Mouse (Mus musculus): ENCODE data around the gene Slc26a9.

GRCm38 (mm10) chr1:131748636-131749035, 4.8 kb downstream of the Slc26a9 start:
- TF ChIP-seq POLR2A (IDR thresholded peaks at IDR 0.05; ENCODE audit: extremely low read depth, insufficient read depth, low read length), result no peak
- no peak for TF ChIP-seq CTCF (IDR thresholded peaks at IDR 0.05; ENCODE audit: extremely low read depth, insufficient read depth, low read length)

All from cortical plate, adult 2 months (tissue).